Mouse (Mus musculus) kidney, adult 9 months (tissue): ENCODE results near the gene Gm12184.
A peak's percentile ranks its signal among the peaks of the same experiment; 100 is the strongest.

Source experiments
- DNase-seq: peaks from one replicate; pipeline ENCODE4 v3.0.0; 2022

Gene Gm12184

DNA sequence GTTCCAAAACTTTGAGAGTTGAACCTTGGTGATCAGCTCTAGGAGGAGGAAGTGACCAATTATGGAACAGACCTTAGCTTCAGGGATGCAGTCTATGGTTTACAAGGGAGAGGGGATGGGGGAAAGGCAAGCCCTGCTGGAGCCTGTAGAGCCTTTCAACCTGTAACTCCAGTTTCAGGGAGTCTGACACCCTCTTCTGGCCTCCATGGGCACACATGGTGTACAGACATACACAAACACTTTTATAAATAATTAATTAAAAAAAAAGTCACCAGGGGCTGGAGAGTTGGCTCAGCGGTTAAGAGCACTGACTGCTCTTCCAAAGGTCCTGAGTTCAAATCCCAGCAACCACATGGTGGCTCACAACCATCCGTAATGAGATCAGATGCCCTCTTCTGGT is 19.9 kb upstream of the Gm12184 start:
- DNase-seq = peak; percentile 40

DNA sequence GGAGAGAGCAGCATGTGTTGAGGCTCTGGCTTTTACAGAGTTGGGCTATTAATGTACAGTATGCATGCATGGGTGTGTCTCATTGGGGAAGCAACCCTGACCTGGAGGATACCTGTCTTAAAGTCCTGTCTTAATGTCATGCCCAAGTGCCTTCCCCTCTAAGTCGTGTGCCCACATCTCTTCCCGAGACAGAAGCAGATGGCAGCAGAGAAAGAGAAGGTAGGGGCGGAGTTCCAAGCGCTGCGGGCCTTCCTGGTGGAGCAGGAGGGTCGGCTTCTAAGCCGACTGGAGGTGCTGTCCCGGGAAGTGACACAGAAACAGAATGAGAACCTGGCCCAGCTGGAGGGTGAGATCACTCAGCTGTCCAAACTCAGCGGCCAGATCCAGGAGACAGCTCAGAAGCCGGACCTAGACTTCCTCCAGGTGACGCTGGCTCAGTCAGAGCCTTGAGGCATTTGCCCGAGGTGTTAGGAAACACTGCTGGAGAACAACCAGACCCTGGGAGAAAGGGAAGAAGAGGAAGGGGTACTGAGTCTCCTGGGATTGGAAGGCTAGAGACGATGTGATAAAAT is 18.9 kb upstream of the Gm12184 start:
- peak; percentile 42 for DNase-seq

DNA sequence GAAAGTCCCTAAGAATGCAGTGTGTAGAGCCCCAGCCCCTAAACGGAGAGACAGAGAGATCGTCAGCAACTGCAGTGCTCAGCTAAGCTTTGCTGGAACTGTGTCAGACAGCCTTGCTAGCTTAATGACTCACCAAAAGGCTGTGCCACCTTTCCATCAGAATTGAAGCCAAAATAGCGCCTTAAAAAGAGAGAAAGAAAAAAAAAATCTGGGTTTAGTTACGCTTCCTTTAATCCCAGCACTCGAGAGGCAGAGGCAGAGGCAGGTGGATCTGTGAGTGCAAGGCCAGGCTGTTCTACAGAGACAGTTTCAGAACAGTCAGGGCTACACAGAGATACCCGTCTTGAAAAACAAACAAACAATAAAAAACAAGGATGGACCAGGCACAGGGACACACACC is 17.9 kb upstream of the Gm12184 start:
- DNase-seq = peak; percentile 86

DNA sequence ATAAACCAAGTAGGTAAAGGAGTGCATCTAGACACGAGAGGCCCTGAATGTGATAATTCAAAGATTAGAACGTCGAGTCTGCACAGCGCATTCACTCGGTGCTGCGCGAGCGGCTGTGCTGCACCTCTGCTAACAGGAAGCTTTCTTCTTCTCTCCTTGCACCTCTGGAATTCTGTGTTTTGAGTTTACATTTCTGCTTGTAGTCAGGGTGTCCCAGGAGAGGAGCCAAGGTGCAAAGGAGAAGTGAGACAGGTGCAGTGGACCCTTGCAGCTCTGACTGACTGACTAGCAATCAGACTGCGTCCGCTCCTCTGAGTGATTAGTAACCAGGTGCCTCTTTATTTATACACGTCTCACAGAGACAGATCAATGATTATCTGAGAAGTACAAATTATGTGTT is 16.7 kb upstream of the Gm12184 start:
- peak; percentile 93 for DNase-seq

DNA sequence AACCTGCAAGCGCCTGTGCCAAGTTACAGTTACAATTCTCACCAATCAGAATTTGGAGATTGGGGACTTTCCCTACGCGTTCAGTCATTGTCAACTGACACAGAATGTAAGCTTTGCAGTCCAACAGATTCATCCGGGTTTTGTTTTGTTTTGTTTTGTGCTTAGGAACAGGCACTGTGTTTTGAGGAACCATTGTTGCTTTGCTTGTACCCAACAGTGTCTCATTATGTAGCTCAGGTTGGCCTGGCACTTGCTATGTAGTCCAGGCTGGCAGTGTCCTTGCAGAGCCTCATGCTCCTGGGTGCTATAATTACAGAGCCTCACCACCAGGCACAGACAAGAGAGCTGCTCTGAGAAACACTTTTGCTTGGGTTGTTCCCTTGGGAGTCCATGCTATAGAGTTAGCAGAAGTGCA is 15.9 kb upstream of the Gm12184 start:
- peak; percentile 23 for DNase-seq

DNA sequence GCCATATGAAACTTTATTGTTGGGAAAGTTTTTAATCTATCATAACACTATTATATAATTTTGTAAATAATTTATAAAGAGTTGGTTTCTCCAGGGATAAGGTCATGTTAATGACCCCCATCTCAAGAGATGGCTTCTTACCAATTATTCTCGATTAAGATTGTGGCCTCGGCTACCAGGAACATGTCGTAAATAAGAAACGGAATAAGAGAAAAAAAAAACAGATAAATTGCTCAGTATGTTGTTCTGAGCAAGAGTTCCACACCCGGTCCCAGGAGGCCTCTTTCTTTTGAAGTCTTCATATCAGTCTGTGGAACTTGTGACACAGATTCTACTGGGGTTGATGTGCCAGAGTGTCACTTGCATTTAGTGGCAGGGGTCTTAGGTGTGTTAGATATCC is 14.8 kb upstream of the Gm12184 start:
- peak; percentile 85 for DNase-seq

DNA sequence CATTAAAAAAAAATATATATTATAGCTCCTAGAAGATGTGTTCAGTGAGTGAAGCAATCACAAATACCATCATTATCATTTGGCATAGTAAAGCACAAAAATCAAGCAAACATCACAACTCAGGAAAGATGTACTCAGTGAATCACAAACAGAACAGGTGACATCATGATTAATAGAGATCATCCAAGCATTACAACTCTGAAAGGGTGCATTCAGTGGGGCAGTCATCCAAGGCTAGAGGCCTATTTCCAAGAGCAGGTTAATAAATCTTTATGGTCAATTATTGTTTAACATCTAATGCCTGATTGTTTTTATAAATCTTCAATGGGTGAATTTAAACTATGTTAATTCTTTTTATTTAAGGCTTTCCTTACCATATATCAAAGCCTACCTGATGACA is 14.3 kb upstream of the Gm12184 start:
- peak; percentile 91 for DNase-seq

DNA sequence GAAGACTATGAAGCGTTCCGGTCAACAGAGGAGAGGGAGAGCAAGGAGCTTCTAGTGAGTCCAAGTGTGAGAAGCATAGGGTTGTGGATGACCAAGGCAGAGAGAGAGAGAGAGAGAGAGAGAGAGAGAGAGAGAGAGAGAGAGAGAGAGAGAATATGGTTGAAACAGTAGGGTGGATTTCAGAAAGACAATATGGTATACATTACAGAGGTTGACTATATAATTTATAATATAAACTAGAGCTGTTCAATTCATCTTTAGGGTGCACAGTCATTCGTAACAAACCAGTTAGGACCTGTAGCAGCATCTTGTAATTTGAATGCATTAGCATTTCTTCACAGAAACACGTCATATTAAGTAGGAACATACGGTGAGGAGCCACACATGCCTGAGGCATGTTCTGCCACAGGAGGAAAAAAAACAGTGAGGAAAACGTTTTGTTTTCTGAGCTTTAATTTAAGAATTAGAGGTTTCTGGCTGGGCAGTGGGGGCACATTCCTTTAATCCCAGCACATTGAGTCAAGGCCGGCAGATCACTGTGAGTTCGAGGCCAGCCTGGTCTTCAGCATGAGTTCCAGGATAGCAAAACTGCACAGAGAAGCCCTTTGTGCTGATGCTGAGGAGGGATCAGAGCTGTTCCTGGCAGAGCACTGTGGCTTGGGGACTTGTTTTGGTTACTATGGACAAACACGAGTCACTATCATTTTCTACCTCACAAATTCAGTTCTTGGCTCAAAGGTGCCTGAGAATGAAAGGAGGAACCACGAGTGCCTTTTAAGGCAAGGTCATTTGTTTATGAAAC is 12.6 kb upstream of the Gm12184 start:
- peak; percentile 26 for DNase-seq

DNA sequence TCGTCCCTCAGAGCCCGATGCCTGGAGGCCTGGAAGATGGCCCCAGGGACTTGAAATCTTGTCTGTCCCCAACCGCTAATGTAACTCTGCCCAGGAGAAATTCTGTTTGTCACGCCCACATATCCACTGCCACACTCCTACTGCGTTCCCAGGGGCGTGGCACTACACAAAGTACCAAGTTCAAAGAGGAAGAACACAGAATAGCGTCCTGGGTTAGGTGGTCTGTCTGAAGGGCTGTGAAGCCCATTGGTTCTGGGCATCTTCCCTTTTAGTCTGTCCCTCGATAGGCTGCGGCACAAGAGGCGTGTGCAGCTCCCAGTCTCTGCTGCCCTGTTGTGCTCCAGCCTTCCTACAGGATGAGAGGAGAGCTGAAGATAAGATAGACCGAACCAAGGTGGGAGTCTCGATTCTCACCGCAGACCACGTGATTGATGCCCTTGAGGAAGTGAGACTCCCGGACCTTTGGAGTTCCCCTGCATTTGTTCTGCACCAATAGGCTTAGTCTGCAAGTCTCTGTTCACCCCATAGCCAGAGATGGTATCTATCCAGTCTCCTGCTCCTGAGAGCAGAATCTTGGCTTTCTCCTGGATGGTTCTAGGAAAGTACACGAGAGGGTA is 11.8 kb upstream of the Gm12184 start:
- DNase-seq = peak; percentile 83

DNA sequence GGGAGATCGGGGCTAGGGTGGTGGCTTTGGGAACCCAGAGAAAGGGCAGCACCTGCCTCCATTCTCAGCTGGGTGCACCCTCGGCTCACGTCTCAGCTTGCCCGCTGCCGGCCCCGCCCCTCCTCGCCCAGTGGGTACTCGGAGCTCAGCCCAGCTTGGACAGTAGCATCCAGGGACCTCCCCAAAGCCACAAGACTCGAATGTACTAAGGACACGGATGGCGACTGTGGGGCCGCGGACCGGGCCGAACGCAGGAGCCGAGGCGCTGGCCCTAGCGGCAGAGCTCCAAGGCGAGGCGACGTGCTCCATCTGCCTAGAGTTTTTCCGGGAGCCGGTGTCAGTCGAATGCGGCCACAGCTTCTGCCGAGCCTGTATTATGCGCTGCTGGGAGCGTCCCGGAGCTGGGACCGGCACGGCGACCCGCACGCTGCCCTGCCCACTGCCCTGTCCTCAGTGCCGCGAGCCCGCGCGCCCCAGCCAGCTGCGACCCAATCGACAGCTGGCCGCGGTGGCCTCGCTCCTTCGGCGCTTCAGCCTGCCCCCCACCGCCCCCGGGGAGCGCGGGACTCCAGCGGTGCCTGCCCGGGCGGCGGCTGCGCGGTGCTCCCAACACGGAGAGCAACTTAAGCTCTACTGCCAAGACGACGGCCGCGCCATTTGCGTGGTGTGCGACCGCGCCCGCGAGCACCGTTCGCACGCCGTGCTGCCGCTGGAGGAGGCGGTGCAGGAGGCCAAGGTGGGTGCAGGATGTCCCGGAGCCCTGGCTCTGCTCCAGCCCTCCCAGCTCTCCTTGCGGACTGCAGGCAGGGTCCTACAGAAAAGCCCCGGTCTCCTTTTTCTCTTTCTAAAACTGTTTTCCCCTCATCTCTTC is 11.1 kb upstream of the Gm12184 start:
- DNase-seq = peak; percentile 87

DNA sequence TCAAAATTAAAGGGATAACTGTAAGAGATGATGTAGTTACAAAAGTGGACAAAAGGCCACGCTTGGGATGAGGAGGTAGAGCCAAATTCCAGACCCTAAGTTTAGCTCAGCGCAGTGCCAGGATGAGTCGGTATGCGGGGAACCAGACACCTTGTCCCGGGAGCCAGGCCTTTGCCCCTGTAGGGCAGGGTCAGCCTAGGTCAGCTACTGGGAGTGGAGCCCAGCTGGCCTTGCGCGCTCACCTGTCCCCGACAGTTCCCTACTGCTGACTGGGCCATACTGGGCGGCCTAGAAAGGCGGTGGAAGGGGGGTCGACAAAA is 10.5 kb upstream of the Gm12184 start:
- DNase-seq = peak; percentile 90

DNA sequence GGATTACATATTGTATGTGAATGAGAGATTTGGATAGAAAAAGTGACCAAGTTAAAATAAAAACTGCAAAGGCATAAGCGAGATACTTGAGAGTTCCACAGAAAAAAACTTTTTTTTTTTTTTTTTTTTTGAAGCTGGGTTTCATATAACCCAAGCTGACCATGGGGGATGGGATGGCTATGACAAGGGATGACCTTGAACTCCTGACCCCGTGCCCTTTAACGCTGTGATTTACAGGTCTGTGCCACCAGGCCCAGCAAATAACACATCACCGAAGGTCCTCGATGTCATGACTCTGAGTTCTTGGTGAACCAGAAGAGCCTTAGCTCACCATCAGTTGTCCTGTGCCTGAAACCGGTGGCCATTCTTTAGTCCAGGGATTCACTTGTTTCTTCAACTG is 9.5 kb upstream of the Gm12184 start:
- peak; percentile 32 for DNase-seq

DNA sequence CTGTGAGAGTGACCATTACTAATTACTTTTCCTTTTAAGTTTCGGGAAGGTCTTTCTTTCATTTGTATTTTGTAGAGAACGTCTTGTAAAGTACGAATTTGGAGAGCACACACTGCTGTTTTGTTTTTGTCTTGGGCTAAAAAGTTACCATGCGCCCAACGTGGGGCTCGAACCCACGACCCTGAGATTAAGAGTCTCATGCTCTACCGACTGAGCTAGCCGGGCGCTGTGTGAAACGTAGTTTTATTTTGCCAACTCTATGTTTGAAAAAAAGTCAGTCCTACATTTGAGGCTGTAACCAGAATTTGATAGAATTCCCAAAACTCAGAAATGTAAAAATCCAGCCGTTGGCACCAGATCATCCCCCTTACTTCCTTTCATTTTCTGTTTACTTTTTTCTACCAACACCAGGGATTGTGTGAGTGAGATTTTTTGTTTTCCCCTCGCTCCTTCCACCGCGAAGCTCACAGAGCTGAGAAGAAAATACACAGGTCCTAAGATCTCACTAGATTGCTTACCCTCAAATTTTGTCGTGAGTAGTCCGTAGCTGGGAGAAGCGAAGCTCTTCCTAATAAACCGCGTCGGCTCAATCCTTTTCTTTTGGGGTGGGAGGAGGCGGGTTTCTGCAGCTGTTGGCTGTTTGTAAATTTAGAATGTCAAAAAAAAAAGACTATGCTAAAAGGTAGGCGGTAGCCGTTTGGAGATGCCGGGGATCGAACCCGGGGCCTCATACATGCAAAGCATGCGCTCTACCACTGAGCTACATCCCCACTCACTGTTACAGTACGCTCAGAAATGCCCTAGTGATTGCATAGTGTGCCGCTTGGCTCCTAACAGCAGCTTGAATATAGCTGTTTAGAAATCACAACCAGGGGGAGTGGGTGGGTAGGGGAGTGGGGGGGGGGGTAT is 7.5 kb upstream of the Gm12184 start:
- peak; percentile 94 for DNase-seq

DNA sequence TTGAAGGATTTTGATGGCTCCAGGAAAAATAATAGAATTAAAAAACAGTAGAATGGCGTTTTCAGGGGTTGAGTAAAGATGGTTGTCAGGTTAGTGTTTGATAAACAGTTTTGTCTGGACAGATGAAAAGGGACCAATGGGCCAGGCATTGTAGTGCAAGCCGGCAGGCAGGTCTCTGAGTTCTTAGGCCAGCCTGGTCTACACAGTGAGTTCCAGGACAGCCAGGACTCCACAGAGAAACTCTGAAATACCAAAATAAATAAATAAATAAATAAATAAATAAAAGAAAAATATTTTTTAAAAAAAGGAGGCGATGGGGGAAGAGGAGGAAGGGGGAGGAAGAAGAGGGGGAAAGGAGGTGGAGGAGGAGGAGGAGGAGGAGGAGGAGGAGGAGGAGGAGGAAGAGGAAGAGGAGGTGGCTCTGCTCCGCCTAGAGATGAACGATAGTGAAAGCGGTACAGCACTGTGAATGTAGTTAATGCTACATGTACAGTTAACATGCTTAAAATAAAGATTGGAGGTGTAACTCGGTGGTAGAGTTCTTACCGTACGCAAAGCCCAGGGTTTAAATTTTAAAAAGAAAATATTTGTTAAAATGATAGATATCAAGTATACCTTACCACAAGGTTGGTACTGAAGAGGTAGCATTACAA is 6.7 kb upstream of the Gm12184 start:
- no peak for DNase-seq

DNA sequence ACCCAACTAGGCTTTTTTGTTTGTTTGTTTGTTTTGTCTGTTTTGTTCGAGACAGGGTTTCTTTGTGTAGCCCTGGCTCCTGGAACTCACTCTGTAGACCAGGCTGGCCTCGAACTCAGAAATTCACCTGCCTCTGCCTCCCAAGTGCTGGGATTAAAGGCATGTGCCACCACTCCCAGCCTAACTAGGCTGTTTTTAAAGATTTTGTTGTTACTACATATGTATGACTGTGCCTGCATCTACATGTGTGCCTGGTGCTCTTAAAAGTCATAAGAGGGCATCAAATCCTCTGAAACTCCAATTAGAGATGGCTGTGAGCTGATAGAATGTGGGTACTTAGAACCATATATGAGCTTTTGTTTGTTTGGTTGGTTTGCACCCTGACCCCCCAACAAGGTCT is 4.8 kb upstream of the Gm12184 start:
- no peak for DNase-seq

DNA sequence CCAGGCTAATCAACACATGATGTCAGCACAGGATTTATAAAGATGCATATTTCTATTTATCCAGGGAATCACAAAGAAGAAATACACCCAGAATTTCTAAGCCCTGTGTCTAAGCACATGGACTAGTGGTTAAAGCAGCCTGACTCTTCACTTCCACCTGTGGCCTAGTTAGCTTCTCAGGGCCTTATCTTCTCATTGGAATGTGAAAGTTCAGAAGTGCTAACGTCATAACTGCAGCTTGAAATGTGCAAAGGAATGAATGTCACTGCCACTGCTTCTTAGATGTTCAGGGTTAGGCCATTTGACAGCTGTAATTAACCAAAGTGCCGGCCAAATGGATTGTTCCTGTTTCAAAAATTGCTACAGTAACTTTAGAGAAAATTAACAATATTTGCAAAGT is 3.8 kb upstream of the Gm12184 start:
- DNase-seq = no peak

DNA sequence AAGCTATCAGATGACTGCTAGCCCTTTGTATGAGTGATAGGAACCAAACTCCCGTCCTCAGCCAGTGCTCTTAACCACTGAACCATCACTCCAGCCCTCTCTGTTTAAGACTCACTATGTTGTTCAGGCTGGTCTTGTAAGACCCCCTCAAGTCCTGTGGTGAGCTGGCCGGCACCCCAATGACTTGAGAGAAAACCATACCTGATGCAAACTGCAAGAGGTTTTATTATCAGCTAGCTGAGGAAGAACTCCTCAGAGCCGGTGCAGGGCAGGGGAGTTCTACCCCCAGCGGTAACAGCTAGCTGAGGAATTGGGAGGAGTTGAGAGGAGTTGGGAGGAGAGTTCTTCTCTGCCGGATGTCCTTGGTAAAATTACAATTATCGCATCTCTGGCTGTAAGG is 1.5 kb upstream of the Gm12184 start:
- DNase-seq = no peak

DNA sequence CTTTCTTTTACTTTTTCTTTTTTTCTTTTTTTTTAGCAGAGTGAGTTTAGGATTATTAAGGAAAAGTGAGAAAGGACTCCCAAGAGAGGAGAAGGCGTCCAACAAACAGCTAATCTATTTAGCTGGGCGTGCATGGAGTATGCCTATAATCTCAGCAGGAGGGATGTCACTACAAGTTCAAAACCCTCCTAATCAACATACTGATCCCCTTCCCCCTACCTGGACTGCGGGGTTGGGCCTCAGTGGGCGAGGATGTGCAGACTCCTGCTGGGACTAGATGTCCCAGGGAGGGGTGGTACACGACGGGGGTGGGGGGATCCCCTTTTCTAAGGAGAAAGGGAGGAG is 269 bp upstream of the Gm12184 start:
- no peak for DNase-seq

DNA sequence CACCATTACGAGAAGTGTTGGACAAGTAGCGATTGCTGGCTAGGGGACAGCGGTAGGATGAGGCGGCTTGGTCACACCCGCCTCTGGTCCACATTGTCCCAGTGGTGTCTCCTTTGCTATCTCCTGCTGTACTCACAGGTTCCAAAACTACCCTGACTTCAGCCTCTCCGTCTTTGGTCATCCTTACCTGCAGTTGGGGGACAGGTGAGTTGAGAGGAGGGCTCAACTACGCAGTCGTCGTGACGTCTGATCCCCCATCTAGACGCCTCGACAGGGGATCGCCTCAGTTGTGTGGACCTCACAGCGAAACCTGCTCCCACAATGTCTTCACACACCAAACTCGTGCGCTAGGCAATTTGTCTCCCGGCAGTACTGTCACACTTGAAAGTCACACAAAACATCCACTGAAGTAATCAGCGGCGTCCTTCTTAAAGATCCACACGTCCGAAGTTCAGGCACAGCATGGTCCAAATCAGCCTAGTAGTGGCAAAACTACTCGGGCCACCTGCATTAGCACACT is 2.1 kb downstream of the Gm12184 start:
- no peak for DNase-seq

DNA sequence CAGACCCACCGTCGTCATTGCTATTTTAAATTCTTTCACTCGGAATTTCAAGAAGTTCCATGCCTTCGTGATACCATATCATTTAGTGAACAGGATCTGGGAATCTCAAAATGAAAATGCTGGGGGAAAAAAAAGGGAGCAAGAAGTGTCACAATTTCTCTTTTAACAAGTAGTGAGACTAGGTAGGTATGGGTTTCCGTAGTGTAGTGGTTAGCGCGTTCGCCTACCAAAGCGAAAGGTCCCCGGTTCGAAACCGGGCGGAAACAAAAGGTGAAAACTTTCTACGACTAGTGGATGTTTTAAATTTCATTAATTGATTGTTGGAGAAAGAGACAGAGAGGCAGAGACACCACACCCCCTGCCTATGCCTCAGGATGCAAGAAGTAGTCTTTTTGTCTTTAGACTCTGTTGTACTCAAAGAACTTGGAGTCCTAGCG is 2.9 kb downstream of the Gm12184 start:
- peak; percentile 59 for DNase-seq

DNA sequence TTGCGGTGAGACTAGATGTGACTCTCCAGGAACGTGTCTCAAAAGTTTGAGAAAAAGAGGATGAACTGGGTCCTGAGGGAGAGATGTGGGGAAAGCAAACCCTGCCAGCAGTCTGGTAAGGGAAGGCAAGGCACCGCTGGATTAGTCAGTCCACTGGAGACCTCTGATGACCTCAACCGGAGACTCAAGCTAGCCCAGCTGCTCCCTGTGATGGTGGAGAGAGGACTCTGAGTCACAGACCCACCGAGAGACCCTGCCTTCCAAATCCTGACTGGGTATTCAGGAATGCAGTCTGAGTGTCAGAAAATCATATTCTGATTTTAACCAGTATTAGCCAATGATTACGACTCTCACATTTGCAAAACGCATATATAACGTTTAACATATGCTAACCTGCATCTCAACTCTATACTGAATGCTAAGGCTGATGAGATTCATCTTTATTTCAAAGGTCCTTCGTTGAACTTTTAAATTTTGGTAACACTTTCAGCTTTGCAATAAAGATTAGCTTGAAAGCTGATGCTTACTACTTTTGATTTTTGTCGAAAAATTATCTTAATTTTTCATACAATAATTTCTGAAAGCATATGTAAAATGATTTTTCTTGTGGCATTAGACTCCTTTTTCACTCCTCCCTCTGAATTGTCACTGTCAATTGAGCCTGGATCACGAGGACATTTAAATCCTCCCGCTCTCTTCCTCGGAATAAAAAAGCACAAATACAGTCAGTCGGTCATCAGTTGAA is 3.5 kb downstream of the Gm12184 start:
- no peak for DNase-seq
